ENCODE assay signal across 18 mouse cellular contexts in genomic region chr1:146523727-146524573, GRCm38 (mm10). TPM values are rescaled to one million over a fixed set of nuclear protein-coding genes. Genes with fewer than 3 reads are reported as not detected.
"Had no signal": no experiment of that assay in that cellular context is flagged by ENCODE, and none has a peak within 500 bp of the region (broad histone marks: within the 10 kb centered on the region; RNA-seq: fewer than 3 reads in every experiment).

No protein-coding gene starts in this region.

- DNase-seq: kidney, adult 11 months; kidney, adult 9 months; kidney, postnatal 36 days; liver; liver, embryonic 13.5 days; liver, postnatal 0 days; lung, postnatal 14 days; retina, postnatal 1 day; right cerebral cortex, postnatal 4 days; spleen, adult 18-20 months; thymus, adult 18-20 months; thymus, postnatal 14 days had no signal

- H3K9me3 ChIP-seq: limb, embryonic 12.5 days; liver, embryonic 13.5 days; lung, embryonic 15.5 days had no signal

- H3K4me2 ChIP-seq: limb, embryonic 12.5 days; liver, embryonic 13.5 days; lung, embryonic 15.5 days had no signal

- H3K9ac ChIP-seq: limb, embryonic 12.5 days; liver, embryonic 13.5 days; liver, postnatal 0 days; lung, embryonic 15.5 days had no signal

- H3K27me3 ChIP-seq: limb, embryonic 12.5 days; liver, embryonic 13.5 days; lung, embryonic 15.5 days had no signal

- ATAC-seq: liver, postnatal 0 days had no signal

- H3K27ac ChIP-seq: kidney, postnatal 0 days; layer of hippocampus, adult 2 months; limb, embryonic 12.5 days; liver, embryonic 13.5 days; lung, embryonic 15.5 days had no signal

- H3K36me3 ChIP-seq: limb, embryonic 12.5 days; liver, embryonic 13.5 days; lung, embryonic 15.5 days had no signal

- H3K4me3 ChIP-seq: layer of hippocampus, adult 2 months; limb, embryonic 12.5 days; liver, embryonic 13.5 days; lung, embryonic 15.5 days had no signal

- H3K4me1 ChIP-seq: limb, embryonic 12.5 days; liver, embryonic 13.5 days; lung, embryonic 15.5 days had no signal

RNA-seq across cellular contexts. Expression of gene Brinp3, which starts 29.4 kb away (rescaled TPM):
- total RNA-seq: megakaryocyte-erythroid progenitor cell, adult 5-6 weeks; neutrophil, adult 5-6 weeks had no signal
- polyA plus RNA-seq: kidney, postnatal 0 days; liver, postnatal 0 days had no signal
